Mouse (Mus musculus): ENCODE results near the gene Trmt1. TPM values are rescaled to one million over a fixed set of nuclear protein-coding genes. Genes with fewer than 3 reads are reported as not detected.

Gene Trmt1
- 62.2 and 67.9 TPM in 2 replicates for total RNA-seq (2021)
- long read RNA-seq, experiment 1, transcript Trmt1-203 (17 exons, 2,138 nt), result major isoform, 13 of 62 reads
- long read RNA-seq, experiment 1, transcript Trmt1-201 (17 exons, 2,567 nt), result major isoform, 13 of 62 reads
- long read RNA-seq, experiment 1, partial matches to known transcripts, result 5 of 62 reads
- long read RNA-seq, experiment 1, other reads (novel, unspliced or antisense), result 26 of 62 reads
- long read RNA-seq, experiment 2, transcript Trmt1-201 (17 exons, 2,567 nt), result minor isoform, 8 of 36 reads
- long read RNA-seq, experiment 2, transcript Trmt1-203 (17 exons, 2,138 nt), result major isoform, 9 of 36 reads
- long read RNA-seq, experiment 2, partial matches to known transcripts, result 2 of 36 reads
- long read RNA-seq, experiment 2, other reads (novel, unspliced or antisense), result 13 of 36 reads

GRCm38 (mm10) chr8:84686191-84687002, at the start of gene Trmt1:
Gene Trmt1 (plus strand): TSS chr8:84686307.
- peak; percentile 61 for DNase-seq

- no peak for DNase-seq
These were observed 48.1 kb upstream of the Trmt1 start for GRCm38 (mm10) chr8:84637946-84638554.

- peak; percentile 54 for DNase-seq
These were observed 47.4 kb upstream of the Trmt1 start for GRCm38 (mm10) chr8:84638555-84639161.

GRCm38 (mm10) chr8:84639162-84640009, 46.7 kb upstream of the Trmt1 start:
- peak; percentile 96 for DNase-seq

- DNase-seq, result no peak
These were observed 46.0 kb upstream of the Trmt1 start for GRCm38 (mm10) chr8:84640010-84640588.

- DNase-seq, result no peak
These were observed 45.4 kb upstream of the Trmt1 start for GRCm38 (mm10) chr8:84640617-84641294.

GRCm38 (mm10) chr8:84641578-84642361, 44.3 kb upstream of the Trmt1 start:
- no peak for DNase-seq

GRCm38 (mm10) chr8:84643019-84643418, 43.1 kb upstream of the Trmt1 start:
- no peak for DNase-seq

GRCm38 (mm10) chr8:84646800-84647199, 39.3 kb upstream of the Trmt1 start:
- DNase-seq, result no peak

GRCm38 (mm10) chr8:84647461-84647901, 38.6 kb upstream of the Trmt1 start:
- DNase-seq, result peak; percentile 39

GRCm38 (mm10) chr8:84650213-84650612, 35.9 kb upstream of the Trmt1 start:
- no peak for DNase-seq

- DNase-seq, result no peak
These were observed 32.9 kb upstream of the Trmt1 start for GRCm38 (mm10) chr8:84653092-84653631.

GRCm38 (mm10) chr8:84654597-84654996, 31.5 kb upstream of the Trmt1 start:
- DNase-seq, result no peak

- DNase-seq, result peak; percentile 50
These were observed 30.5 kb upstream of the Trmt1 start for GRCm38 (mm10) chr8:84655336-84656190.

- peak; percentile 34 for DNase-seq
These were observed 29.9 kb upstream of the Trmt1 start for GRCm38 (mm10) chr8:84656191-84656525.

GRCm38 (mm10) chr8:84656641-84657126, 29.4 kb upstream of the Trmt1 start:
- peak; percentile 86 for DNase-seq

- no peak for DNase-seq
These were observed 28.9 kb upstream of the Trmt1 start for GRCm38 (mm10) chr8:84657203-84657602.

GRCm38 (mm10) chr8:84657680-84658079, 28.4 kb upstream of the Trmt1 start:
- no peak for DNase-seq
